Mouse (Mus musculus) limb, embryonic 10.5 days (tissue): ENCODE measurements around the gene Nos1ap. TPM values are rescaled to one million over a fixed set of nuclear protein-coding genes. Genes with fewer than 3 reads are reported as not detected.

Source experiments
- DNase-seq: peaks from one replicate; pipeline ENCODE4 v3.0.0-alpha.2; 2017; ENCODE audit warnings: low spot score
- H3K27ac ChIP-seq: fragments of 300-500 bp; sonication (generic); 2 replicates; pipeline ENCODE4 v1.5.1; 2016; ENCODE audit warnings: mild to moderate bottlenecking
- H3K27me3 ChIP-seq: fragments of 300-500 bp; sonication (generic); 2 replicates; pipeline ENCODE4 v1.6.1; 2016; ENCODE audit warnings: low read depth, mild to moderate bottlenecking; ENCODE audit not compliant: poor library complexity, severe bottlenecking
- H3K36me3 ChIP-seq: fragments of 300-500 bp; sonication (generic); 2 replicates; pipeline ENCODE4 v1.6.1; 2016; ENCODE audit warnings: mild to moderate bottlenecking, moderate library complexity
- H3K4me1 ChIP-seq: fragments of 300-500 bp; sonication (generic); 2 replicates; pipeline ENCODE4 v1.6.1; 2016
- H3K4me3 ChIP-seq: fragments of 300-500 bp; sonication (generic); 2 replicates; pipeline ENCODE4 v1.5.1; 2016; ENCODE audit warnings: mild to moderate bottlenecking, moderate library complexity
- H3K9me3 ChIP-seq: fragments of 300-500 bp; sonication (generic); replicated peaks from 2 replicates; pipeline ENCODE4 v1.6.1; 2016; ENCODE audit warnings: mild to moderate bottlenecking
- WGBS: fragments of 180-500 bp; shearing (Covaris S2); methylation state at CpG from one replicate; pipeline ENCODE4 v1.1.7; 2016; 5-methylcytosine and 5-hydroxymethylcytosine counted together
- polyA plus RNA-seq: library from polyadenylated mRNA; unstranded; fragments of >200 nt; fragmentation: Nextera tagmentation; extraction: Ambion mirVana; gene quantifications from 2 replicates; pipeline ENCODE4 v1.2.1, GENCODE M21; 2016

The Nos1ap gene
- polyA plus RNA-seq, 1 experiment from 2014 or later = 5.1 TPM

DNA sequence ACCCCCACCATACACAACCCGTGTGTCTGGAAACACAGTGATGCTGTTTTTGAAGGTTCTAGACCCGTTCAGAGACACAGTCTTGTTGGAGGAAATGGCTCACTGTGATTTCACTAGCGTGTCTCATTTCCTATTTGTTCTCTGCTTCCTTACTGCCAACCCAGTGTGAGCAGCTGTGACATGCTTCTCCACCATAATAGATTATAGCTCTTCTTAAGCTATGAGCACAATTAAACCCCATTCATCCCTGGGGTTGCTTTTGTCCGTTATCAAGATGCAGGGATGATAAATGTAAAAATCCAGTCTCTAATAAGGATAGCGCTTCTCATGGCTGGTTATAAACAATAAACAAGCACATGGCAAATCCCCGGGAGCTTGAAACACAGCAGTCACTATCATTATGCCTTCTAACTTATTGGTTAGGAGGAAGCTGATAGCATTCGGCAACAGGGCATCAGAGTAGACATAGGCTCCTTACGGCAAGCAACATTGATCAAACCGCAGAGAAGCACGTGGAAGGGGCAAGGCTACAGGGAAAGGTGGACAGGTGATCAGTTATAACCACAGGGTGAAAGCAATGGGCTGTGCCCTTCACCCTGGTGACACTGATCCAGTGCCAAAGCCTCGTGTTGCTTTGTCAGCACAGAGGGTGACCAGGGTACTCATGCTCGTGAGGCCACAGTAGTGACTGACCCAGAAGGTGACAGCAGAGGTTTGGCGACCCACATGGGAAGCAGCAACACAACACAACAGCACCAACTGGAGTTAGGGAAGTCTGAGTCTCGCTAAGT lies 133.6 kb downstream of the Nos1ap start:
- H3K4me1 ChIP-seq = no peaks in the 10 kb centered on the region; the same call in 1 of the 2 replicates
- 0 out of 2 replicates have a peak, but pooled peaks cover 3% of the 10 kb centered on the region for H3K27me3 ChIP-seq
- no peaks in the 10 kb centered on the region for H3K36me3 ChIP-seq
- DNase-seq = no peak
- 91% methylated on average over 14 of the region's 14 CpGs for WGBS
- no peaks in the 10 kb centered on the region for H3K9me3 ChIP-seq
- H3K27ac ChIP-seq = no peak overlapping the region
- no peak overlapping the region for H3K4me3 ChIP-seq

GRCm38 (mm10) chr1:170455387-170455786 lies 134.3 kb downstream of the Nos1ap start:
- H3K27ac ChIP-seq = no peak overlapping the region
- H3K9me3 ChIP-seq = no peaks in the 10 kb centered on the region
- H3K4me3 ChIP-seq = no peak overlapping the region
- H3K4me1 ChIP-seq = peaks cover 2% of the 10 kb centered on the region; the same call in 1 of the 2 replicates
- no peak for DNase-seq
- WGBS = 96% methylated on average over 3 of the region's 3 CpGs
- no peaks in the 10 kb centered on the region for H3K36me3 ChIP-seq
- H3K27me3 ChIP-seq = 0 out of 2 replicates have a peak, but pooled peaks cover 3% of the 10 kb centered on the region

DNA sequence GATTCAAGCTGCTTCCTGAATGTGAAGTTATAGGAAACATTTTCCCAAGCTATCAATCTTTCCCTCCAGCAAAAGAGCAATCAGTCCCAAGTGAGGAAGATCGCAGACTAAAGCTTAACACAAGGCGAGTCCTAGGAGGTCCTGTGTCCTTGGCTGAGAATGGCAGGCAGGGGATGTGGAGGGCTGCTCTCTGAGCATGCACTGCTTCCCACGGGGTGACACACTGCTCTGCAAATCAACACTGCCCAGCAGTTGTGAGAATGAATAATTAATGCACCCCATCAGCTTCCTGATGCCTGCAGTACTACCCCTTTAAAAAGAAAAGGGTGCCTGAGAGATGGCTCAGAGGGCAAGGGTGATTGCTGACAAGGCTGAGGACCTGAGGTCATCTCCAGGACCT lies 136.2 kb downstream of the Nos1ap start:
- 55% methylated on average over 3 of the region's 3 CpGs for WGBS
- no peaks in the 10 kb centered on the region for H3K36me3 ChIP-seq
- DNase-seq = no peak

DNA sequence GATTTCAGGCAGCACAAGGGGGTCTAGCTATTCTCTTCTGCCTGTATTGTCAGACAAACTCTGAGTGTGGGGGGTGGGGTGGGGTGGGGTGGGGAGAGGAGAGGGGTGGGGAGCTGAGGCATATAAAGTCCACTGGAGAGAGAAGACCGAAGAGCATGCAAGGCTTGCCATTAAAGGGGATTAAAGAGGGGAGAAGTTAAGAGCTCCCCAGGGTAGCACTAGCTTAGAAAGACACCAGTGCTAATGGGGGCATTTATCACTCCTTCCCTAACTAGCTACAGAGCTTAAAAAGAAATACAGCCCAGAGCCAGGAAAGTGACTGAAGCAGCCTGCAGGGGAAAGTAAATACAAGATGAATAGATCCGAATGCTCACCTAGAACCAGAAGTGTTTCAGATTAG lies 141.4 kb downstream of the Nos1ap start:
- WGBS = 5% methylated on average over 2 of the region's 2 CpGs
- Histone ChIP-seq H3K9me3 (no peaks in the 10 kb centered on the region), H3K36me3 (no peaks in the 10 kb centered on the region), H3K4me3 (no peak overlapping the region), H3K27me3 (peaks cover 6% of the 10 kb centered on the region; the same call in 1 of the 2 replicates), H3K4me1 (peaks cover 35% of the 10 kb centered on the region), H3K27ac (no peak overlapping the region)
- no peak for DNase-seq

More for the DNA sequence above, 136.2 kb downstream of the Nos1ap start:
- Histone ChIP-seq H3K9me3 (no peaks in the 10 kb centered on the region), H3K4me3 (no peak overlapping the region), H3K27ac (no peak overlapping the region), H3K4me1 (peaks cover 19% of the 10 kb centered on the region), H3K27me3 (0 out of 2 replicates have a peak, but pooled peaks cover 3% of the 10 kb centered on the region)

- Histone ChIP-seq H3K4me3 (no peak overlapping the region), H3K27me3 (peaks cover 3% of the 10 kb centered on the region; the same call in 1 of the 2 replicates), H3K4me1 (peaks cover 34% of the 10 kb centered on the region), H3K9me3 (no peaks in the 10 kb centered on the region), H3K36me3 (no peaks in the 10 kb centered on the region), H3K27ac (no peak overlapping the region)
- DNase-seq = no peak
- 72% methylated on average over 3 of the region's 3 CpGs for WGBS
Measured at GRCm38 (mm10) chr1:170445458-170445857, 144.2 kb downstream of the Nos1ap start.

DNA sequence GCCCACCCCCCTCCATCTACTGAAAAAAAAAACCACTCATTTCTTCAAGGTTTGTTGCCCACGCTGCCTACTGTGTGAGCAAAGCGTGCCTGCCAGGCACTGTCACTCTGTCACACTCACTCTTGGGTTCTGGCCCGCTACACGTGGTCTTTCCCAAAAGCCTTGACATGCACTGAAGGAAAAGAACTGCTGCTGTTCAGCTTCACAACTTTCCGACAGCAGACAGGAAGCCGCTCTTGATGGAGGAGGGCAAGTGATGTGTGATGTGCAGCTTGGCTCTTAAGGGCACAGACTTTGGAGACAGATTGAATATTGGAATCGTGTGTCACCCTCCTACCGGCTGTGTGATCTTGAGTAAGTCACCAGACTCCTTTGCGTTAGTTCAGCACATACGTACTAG lies 149.3 kb downstream of the Nos1ap start:
- no peak overlapping the region for H3K27ac ChIP-seq
- H3K9me3 ChIP-seq = no peaks in the 10 kb centered on the region
- whole genome bisulfite sequencing = 85% methylated on average over 10 of the region's 10 CpGs
- peaks cover 30% of the 10 kb centered on the region for H3K4me1 ChIP-seq
- H3K36me3 ChIP-seq = no peaks in the 10 kb centered on the region
- H3K27me3 ChIP-seq = 0 out of 2 replicates have a peak, but pooled peaks cover 3% of the 10 kb centered on the region
- DNase-seq = no peak
- no peak overlapping the region for H3K4me3 ChIP-seq

- Histone ChIP-seq H3K4me1 (peaks cover 30% of the 10 kb centered on the region), H3K27ac (no peak overlapping the region), H3K4me3 (no peak overlapping the region), H3K9me3 (no peaks in the 10 kb centered on the region), H3K36me3 (no peaks in the 10 kb centered on the region), H3K27me3 (no peaks in the 10 kb centered on the region)
- WGBS = 40% methylated on average over 7 of the region's 7 CpGs
- peak; percentile 43 for DNase-seq
Measured at GRCm38 (mm10) chr1:170438471-170439151, 151.1 kb downstream of the Nos1ap start.

- Histone ChIP-seq H3K27me3 (no peaks in the 10 kb centered on the region), H3K27ac (no peak overlapping the region), H3K4me3 (no peak overlapping the region), H3K9me3 (no peaks in the 10 kb centered on the region), H3K36me3 (no peaks in the 10 kb centered on the region), H3K4me1 (peaks cover 30% of the 10 kb centered on the region)
- no peak for DNase-seq
- 81% methylated on average over 4 of the region's 4 CpGs for WGBS
Measured at GRCm38 (mm10) chr1:170434146-170434545, 155.5 kb downstream of the Nos1ap start.

GRCm38 (mm10) chr1:170433661-170434060 lies 156.0 kb downstream of the Nos1ap start:
- Histone ChIP-seq H3K4me3 (no peak overlapping the region), H3K4me1 (peaks cover 25% of the 10 kb centered on the region), H3K27me3 (no peaks in the 10 kb centered on the region), H3K36me3 (no peaks in the 10 kb centered on the region), H3K27ac (no peak overlapping the region), H3K9me3 (no peaks in the 10 kb centered on the region)
- DNase-seq = no peak

DNA sequence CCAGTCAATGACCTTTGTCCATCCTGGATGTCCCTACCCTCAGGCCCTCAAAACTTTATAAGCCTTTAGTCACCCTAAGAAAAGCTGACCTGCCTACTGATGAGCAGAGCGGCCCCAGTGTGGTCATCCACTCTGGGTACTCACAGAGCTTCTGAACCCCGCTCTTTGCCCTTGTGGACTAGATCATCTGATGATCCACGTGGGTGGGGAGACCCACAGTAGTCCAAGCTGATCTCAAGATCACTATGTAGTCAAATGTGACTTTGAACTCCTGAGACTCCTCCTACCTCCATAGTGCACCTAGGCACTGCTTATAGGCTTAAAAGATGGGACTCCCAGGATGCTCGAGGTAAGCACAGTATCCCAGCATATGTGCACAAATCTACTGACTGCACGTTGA lies 157.4 kb downstream of the Nos1ap start:
- no peak for DNase-seq
- 88% methylated on average over 5 of the region's 5 CpGs for WGBS
- no peaks in the 10 kb centered on the region for H3K9me3 ChIP-seq
- no peak overlapping the region for H3K4me3 ChIP-seq
- no peaks in the 10 kb centered on the region for H3K36me3 ChIP-seq
- H3K27me3 ChIP-seq = no peaks in the 10 kb centered on the region
- H3K27ac ChIP-seq = no peak overlapping the region
- peaks cover 17% of the 10 kb centered on the region for H3K4me1 ChIP-seq

- no peak for DNase-seq
- 38% methylated on average over 5 of the region's 5 CpGs for WGBS
- Histone ChIP-seq H3K4me1 (peaks cover 14% of the 10 kb centered on the region), H3K4me3 (no peak overlapping the region), H3K27ac (no peak overlapping the region), H3K9me3 (no peaks in the 10 kb centered on the region), H3K36me3 (no peaks in the 10 kb centered on the region), H3K27me3 (no peaks in the 10 kb centered on the region)
Measured at GRCm38 (mm10) chr1:170431312-170431711, 158.3 kb downstream of the Nos1ap start.

DNA sequence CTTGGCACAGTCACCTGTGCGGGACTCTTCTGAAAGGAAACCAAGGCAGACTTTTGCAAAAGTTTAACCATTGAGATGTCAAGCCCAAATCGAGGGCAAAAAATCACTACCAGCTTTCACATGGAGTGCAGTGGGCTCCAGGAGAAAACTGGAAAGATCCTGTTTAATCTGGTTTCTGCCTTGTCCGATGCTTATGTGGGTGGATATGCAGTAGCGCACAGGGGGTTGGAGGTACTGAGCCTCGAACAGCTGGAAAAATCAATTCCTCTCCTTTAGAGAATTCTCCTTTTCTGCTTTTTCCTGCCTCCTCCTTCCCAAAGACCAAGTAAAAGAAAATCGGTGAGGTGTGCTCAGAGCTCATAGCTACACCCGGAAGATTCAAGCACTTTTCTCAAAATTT lies 159.0 kb downstream of the Nos1ap start:
- H3K36me3 ChIP-seq = no peaks in the 10 kb centered on the region
- no peaks in the 10 kb centered on the region for H3K9me3 ChIP-seq
- no peak overlapping the region for H3K4me3 ChIP-seq
- H3K27ac ChIP-seq = 0 out of 2 replicates have a peak overlapping the region, but pooled peaks have one; percentile 6
- no peak for DNase-seq
- H3K27me3 ChIP-seq = no peaks in the 10 kb centered on the region
- peaks cover 14% of the 10 kb centered on the region for H3K4me1 ChIP-seq
- 94% methylated on average over 7 of the region's 7 CpGs for WGBS

DNA sequence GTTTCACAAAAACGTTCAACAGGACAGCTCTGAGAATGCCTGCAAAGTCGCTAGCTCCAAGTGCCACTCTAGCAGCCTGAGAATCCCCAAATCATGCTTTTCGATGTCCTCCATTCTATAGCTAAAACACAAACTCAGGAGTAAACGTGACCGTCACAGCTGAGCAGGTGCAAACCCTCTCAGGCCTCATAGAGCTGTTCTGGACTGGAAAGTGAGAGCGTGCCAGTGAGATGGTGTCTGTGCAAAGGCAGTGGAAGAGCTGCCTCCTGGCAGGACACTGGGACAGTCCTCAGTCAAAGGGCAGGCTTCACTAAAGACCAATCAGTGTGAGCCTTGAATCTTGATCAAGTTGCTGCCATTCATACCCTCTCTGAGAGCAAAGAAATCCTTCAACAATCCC lies 160.0 kb downstream of the Nos1ap start:
- H3K27ac ChIP-seq = no peak overlapping the region
- H3K36me3 ChIP-seq = no peaks in the 10 kb centered on the region
- no peaks in the 10 kb centered on the region for H3K27me3 ChIP-seq
- peaks cover 14% of the 10 kb centered on the region for H3K4me1 ChIP-seq
- DNase-seq = no peak
- H3K4me3 ChIP-seq = no peak overlapping the region
- H3K9me3 ChIP-seq = no peaks in the 10 kb centered on the region
- 86% methylated on average over 6 of the region's 6 CpGs for WGBS
